Mouse (Mus musculus) bone marrow macrophage, adult 2 months (primary cell): ENCODE data around the gene Slc6a17.

Source experiments
- CTCF ChIP-seq: IDR thresholded peaks from 2 replicates; pipeline ENCODE4 v1.5.1; 2012; ENCODE audit warnings: low read depth, mild to moderate bottlenecking, low read length, moderate library complexity
- POLR2A ChIP-seq: IDR thresholded peaks from 2 replicates; pipeline ENCODE4 v1.6.1; 2012; ENCODE audit warnings: mild to moderate bottlenecking, low read depth, low read length, borderline replicate concordance

- no peak for TF ChIP-seq POLR2A
- TF ChIP-seq CTCF: no peak
These were observed 48.8 kb downstream of the Slc6a17 start for GRCm38 (mm10) chr3:107469059-107469458.
